Mouse (Mus musculus) heart, adult 8-10 months (tissue): ENCODE results near the gene Gm43191. TPM values are rescaled to one million over a fixed set of nuclear protein-coding genes. Genes with fewer than 3 reads are reported as not detected.

Experiments
- DNase-seq: peaks from one replicate; pipeline ENCODE4 v3.0.0; 2022; ENCODE audit warnings: low spot score
- total RNA-seq, 4 experiments: library from RNA; stranded (reverse); gene quantifications; 2 replicates each; pipeline ENCODE4 v1.2.4; 2022

Gene Gm43191
- total RNA-seq, 4 experiments from 2014 or later, result 1.0 TPM; not detected in 3

DNA sequence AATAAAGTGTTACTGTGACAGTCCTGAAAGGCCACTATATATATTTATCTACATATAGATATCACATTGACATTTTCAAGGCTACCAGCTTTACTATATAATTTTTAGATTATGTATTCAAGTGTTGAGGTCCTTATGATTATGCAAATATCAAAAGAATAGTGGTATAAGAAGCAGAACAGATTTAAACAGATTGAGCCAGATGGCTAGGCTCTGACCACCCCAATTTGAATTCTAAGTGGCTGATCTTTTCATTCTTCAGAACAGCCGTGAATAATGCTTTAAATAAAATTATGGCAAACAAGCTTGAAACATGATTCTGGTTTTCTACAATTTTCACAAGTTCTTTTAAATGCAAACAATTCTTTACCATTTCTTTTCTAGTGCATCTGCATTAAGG, 49.6 kb downstream of the Gm43191 start:
- DNase-seq, result no peak

DNA sequence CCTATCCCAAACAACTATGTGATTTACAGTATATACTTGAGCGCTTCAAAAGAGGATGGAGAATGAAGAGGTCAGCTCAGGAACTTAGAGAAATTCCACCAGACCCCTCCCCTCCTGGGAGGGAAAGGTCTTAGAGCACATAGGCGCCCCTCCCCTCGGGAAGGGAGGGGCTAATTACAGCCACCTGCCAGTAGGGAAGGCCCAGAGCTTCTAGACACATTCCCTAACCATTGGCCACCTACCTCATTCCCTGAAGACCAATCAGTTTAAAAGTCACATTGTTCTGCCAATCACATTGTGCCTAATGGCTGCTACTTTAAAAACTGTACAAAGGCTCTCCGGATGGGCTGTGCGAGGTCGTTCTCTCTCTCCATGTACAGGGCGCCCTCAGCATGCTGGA, 58.4 kb downstream of the Gm43191 start:
- no peak for DNase-seq

DNA sequence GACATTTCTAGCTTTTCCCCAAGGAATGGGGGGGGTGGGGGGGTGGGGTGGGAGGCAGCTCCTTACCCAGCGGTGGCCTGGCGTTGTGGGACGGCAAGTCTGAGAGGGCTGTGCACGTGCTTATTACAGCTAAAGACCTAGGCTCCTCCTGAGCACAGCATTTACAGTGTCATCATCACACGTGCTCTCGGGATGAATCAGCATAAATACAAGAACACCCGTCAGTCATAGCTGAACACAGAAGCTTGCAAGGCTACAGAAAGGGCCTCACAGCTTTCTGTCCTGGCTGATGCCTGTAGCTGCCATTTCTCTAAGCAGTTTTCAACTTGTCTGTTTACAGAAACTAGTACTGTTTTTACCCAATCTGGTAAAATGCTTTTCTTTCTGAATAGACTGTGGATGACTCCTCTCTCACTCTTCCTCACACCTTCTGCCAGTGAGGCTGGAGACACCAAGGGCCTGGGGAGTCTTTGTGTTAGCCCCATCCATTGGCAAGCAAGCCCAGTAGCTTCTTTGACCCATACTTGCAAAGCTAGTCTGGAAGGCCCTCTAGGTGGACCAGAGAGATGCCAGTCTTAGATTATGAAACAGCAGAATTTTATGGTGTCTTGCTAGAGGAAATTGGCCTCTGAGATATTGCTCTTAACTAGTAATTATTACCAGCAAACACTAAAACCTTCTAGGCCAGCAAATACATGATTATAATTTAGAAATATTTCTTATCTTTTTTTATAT, 60.3 kb downstream of the Gm43191 start:
- no peak for DNase-seq

DNA sequence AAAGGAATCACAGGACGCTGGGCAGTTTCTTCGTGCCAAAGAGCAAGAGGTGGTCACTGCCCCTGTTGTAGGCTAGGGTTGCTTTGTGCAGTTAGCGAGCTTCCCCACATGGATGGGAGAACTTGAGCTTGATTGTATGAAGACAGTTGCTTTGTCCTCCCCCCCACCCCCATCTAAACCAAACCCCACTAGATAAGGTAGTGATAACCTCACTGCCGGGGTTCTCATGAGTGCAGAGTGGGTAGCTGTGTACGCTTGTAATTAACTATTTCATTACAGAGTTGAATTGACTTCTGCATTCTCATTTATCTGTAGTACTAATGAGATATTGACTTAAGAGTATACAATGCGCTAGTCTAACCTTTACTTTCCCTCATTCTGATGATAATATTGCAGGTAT, 62.2 kb downstream of the Gm43191 start:
- DNase-seq, result no peak

DNA sequence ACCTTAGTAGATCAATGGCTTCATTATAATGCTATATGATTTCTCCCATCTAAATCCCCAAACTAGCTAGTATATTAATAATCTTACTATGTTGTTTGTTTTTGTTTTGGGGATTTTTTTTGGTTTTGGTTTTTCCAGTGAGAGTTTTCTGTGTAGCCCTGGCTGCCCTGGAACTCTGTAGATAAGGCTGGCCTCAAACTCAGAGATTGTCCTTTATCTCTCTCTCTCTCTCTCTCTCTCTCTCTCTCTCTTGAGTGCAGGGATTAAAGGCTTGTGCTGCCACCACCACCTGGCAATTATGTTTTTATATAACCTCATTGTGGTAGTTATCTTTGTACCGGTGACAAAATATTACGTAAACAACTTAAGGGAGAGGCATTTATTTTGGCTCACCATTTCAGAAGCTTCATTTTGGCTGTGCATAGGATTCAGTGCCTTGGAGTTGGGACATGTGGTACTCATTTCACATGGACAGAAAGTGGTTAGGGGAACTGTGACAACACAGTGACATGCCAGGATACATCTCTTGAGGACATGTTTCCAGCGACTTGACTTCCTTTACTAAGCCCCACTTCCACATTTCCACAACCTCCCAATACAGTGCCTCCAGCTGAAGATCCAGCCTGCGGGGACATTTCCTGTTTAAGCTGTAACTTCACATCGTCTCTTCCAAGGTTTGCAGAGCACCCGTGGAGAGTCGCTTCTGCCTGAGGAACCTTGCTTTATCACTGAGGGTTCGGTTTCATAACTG, 65.6 kb downstream of the Gm43191 start:
- no peak for DNase-seq

DNA sequence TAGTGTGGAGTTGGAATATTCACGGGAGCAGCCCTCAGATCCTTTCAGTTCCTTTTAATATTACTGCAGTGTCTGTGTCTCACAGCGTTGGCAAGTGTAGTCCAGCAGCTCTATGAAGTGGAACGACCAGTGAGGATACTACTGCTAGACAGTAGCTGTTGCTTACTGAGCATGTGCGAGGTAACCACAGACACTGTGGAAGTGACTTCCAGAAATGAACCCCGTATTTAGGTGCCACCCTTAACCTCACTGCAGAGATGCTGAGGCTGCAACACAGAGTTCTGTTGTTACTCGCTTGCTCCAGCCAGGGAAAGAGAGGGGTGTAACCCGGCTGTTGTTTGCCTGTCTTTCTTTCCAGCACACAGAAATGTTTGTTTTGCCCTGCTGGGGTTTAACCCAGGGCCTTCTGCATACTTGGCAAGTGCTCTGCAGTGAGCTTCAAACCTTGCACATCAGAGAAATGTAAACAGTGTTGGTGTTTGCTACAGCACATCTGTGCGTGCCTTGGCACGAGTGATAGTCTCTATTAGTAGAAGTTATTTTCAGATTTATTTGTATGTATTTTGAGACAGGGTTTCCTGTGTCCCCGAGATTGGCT, 66.7 kb downstream of the Gm43191 start, which contains the start of gene Trmt13:
Trmt13 (minus strand) TSS at position 293 of the 598 bp plus-strand sequence.
- DNase-seq, result no peak

DNA sequence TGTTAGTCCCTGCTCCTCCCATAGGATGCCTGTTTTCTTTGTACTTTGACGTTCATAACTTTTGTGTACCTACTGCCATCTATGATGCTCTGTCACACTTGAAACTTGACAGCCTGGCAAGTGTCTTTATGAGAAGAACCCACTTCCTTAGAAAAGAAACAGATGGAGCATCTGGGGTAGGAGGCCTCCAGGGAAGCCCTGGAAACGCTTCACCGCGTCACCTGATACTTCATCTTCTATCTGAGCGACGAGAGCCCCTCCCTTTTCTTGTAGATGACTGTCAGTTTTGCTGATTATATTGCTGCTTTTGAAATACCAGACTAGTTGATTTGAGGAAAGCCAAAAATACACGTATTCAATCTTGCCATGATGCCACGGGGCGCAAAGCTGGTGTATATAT, 76.5 kb downstream of the Gm43191 start:
- no peak for DNase-seq

DNA sequence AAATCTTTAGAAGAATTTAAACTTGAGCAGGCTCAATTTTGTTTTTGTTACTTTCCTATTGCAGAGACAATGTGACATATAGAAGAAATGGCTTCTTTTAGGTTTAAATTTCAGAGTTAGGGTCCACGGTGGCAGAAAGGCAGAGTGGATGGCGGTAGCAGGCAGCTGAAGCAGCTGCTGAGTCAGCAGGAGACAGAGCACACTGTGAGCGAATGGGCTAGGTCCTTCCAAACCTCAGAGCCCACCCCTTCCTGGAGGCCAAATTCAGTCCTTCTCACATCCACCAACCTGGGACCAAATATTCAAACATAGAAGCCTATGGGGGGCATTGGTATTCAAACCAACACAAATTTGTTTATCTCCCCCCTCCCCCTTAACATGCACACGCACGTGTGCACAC, 79.3 kb downstream of the Gm43191 start:
- no peak for DNase-seq

DNA sequence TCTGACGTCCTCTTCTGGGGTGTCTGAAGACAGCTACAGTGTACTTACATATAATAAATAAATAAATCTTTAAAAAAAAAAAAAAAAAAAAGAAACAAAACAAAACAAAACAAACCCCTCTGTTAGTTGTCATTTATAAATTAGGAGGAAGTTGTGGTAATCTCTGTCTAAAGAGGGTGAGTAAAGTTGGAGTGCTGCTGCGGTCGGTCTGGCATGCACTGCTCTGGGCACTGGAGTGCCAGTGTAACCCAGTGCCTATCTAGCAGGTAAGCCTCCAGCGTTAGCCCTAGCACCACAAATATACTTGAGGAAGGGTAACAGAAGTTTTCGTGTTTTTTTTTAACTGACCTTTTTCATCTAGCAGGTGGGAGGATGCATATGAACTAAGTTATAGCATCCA, 80.1 kb downstream of the Gm43191 start:
- no peak for DNase-seq

DNA sequence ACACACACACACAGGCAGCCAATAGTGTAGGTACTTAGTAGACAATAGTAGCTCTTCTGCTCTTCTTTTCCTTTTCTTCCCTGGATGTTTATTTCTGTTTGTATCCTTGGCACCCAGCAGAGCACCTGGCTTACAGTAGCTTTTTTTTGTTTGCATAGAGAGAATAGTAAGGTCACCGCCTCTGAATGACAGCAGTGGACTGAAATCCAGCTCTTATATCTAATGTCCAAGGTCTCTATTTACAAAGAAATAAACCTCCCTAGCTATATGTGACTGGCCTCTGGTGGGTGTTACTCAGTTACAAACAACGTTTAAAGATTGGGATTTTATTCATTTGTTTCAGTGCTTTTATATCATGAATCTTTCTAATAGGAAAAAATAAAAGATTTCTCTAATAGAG, 81.4 kb downstream of the Gm43191 start:
- no peak for DNase-seq

DNA sequence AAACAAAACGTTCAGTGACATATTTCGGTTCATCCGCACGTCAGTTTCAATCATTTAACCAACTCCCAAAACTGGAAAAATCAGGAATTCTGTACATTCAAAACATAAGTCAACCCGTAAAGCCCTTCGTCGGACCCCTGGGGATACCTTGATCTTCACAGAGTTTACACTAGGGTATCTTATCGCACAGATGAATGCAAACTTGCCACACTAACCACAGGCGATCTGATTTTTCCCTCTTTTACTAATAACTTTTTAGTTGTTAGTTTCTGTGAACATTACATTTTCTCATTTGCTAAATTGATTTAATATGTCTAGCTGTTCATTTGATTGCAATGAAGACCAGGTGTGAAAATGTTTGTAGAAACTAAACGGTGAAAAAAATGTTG, 85.5 kb downstream of the Gm43191 start:
- no peak for DNase-seq

DNA sequence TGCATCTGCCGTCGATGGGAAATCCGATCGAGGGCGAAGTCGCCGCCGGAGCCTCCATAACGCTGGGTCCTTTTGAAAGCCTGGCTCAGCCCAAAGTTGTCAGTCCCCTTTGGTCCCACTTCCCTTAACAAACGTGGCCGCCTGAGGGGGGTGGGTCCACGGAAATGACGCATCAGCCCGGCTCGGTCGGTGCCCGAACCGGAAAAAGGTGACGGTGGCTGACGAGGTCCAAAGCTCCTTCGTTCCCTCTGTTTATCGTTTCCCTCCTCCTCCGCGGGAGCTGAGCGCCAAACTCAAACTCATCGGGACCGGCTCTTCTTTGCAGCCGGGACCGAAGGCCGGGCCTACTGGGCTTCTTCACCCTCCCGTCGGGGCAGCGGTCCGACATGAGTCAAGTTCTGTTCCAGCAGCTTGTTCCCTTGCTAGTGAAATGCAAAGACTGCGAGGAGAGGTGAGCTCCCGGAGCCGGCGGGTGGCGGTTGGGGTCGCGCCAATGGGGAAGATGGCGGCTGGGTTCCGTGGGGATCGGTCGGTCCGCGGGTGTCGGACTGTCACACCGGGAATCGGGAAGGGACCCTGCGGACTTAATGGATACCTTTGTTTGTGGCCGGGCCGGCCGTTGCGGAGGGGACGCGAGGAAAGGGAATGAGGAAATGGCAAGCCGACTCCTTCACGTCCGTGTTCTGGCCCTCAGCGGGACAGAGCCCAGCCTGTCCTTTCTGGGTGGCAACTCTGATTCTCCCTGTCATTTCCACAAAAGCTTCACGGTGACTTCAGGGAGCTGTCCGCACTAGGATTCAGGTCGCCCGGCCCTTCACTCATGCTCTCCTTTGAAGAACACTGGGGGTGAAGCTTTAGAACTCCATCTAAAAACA, 86.1 kb downstream of the Gm43191 start, which contains the start of gene Sass6:
Sass6 (plus strand) TSS at position 255 of the 875 bp plus-strand sequence.
- DNase-seq, result peak; percentile 99

DNA sequence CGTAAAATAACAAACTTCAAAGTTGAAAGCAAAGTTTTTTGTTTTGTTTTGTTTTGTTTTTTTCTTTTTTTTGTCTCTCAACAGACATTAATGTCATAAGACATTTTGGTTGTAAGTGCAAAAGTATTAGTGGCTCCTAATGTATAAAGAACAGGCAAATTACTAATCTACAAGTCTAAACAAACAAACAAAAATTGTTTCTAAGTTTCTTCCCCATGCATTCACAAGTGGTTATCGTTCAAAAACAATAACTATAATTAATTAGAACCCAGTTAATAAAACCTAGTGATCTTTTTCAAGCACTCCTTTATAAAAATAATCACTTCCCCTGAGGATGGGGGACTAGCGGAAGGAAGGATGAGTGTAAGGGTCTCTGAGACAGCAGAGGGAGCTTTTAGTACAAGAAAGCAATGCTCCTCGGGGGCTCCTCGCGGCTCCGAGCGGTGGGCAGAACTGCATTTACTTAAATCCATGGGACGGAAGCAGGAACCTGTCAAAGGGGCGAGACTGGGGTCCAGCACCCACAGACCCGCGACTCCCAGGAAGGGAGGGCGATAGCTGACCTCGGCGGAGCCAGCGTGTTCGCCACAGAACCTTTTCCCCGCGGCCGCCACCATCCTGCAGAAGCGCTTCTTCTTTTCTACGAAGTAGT, 86.9 kb downstream of the Gm43191 start:
- DNase-seq, result no peak

Other genes starting within 250 kb of the Gm43191 start
- gene Rtca, start 173.1 kb downstream of the Gm43191 start, total RNA-seq, result 10 to 100 TPM; 21.4 to 25.1 (median 22.3) TPM
- 10 to 100 TPM; 58.0 to 77.4 (median 72.3) TPM for gene Dbt, start 168.2 kb downstream of the Gm43191 start, total RNA-seq
- 10 to 100 TPM; 72.9 to 87.5 (median 77.9) TPM for gene Lrrc39, start 118.3 kb downstream of the Gm43191 start, total RNA-seq
- gene Sass6, start 86.3 kb downstream of the Gm43191 start, total RNA-seq, result 1 to 10 TPM; 1.7 to 2.3 (median 1.9) TPM
- gene Trmt13, start 66.7 kb downstream of the Gm43191 start, total RNA-seq, result 1 to 10 TPM; 4.6 to 5.9 (median 5.1) TPM
- 10 to 100 TPM; 13.5 to 16.7 (median 15.5) TPM for gene Mfsd14a, start 18.6 kb downstream of the Gm43191 start, total RNA-seq
- 10 to 100 TPM in 3 of 4 experiments, 1 to 10 TPM in 1; 10.0 to 14.0 (median 11.7) TPM for gene Slc35a3, start 31.6 kb upstream of the Gm43191 start, total RNA-seq
- 100 to 1,000 TPM; 187 to 207 (median 200) TPM for gene Agl, start 126.9 kb upstream of the Gm43191 start, total RNA-seq
- gene Frrs1, start 178.2 kb upstream of the Gm43191 start, total RNA-seq, result 1 to 10 TPM; 2.3 to 4.7 (median 3.9) TPM